Mouse (Mus musculus) forebrain, embryonic 14.5 days (tissue): ENCODE results near the gene Gm43738. TPM values are rescaled to one million over a fixed set of nuclear protein-coding genes. Genes with fewer than 3 reads are reported as not detected.

ENCODE experiments used
- ATAC-seq: fragments of 200-750 bp; cut with Nextera tagmentation; 2 replicates; pipeline ENCODE4 v1.8.0; 2017; ENCODE audit warnings: mild to moderate bottlenecking, moderate library complexity
- DNase-seq: peaks from one replicate; pipeline ENCODE4 v3.0.0-alpha.2; 2015; ENCODE audit warnings: low spot score
- H3K27ac ChIP-seq: fragments of 300-500 bp; sonication (generic); 2 replicates; pipeline ENCODE4 v1.5.1; 2014; ENCODE audit warnings: low read depth, mild to moderate bottlenecking, control low read depth, low read length, moderate library complexity
- H3K27me3 ChIP-seq: fragments of 300-500 bp; sonication (generic); replicated peaks from 2 replicates; pipeline ENCODE4 v1.6.1; 2014; ENCODE audit warnings: low read length, control low read depth, mixed read lengths; ENCODE audit not compliant: control insufficient read depth, insufficient read depth
- H3K36me3 ChIP-seq: fragments of 300-500 bp; sonication (generic); 2 replicates; pipeline ENCODE4 v1.6.1; 2014; ENCODE audit warnings: low read length, control low read depth; ENCODE audit not compliant: control insufficient read depth, insufficient read depth
- H3K4me1 ChIP-seq: fragments of 300-500 bp; sonication (generic); 2 replicates; pipeline ENCODE4 v1.6.1; 2014; ENCODE audit warnings: antibody characterized with exemption, low read length, control low read depth; ENCODE audit not compliant: control insufficient read depth, insufficient read depth
- H3K4me2 ChIP-seq: fragments of 300-500 bp; sonication (generic); 2 replicates; pipeline ENCODE4 v1.6.1; 2014; ENCODE audit warnings: mild to moderate bottlenecking, control low read depth, low read length
- H3K4me3 ChIP-seq: fragments of 300-500 bp; sonication (generic); 2 replicates; pipeline ENCODE4 v1.5.1; 2014; ENCODE audit warnings: low read depth, low read length, control low read depth
- H3K9ac ChIP-seq: fragments of 300-500 bp; sonication (generic); 2 replicates; pipeline ENCODE4 v1.6.1; 2014; ENCODE audit warnings: mild to moderate bottlenecking, low read length, control low read depth, moderate library complexity
- H3K9me3 ChIP-seq: fragments of 300-500 bp; sonication (generic); replicated peaks from 2 replicates; pipeline ENCODE4 v1.6.1; 2016; ENCODE audit warnings: low read length, control low read depth, mixed read lengths; ENCODE audit not compliant: control insufficient read depth
- WGBS: fragments of 180-500 bp; shearing (Covaris S2); extraction: QIAGEN DNeasy Blood & Tissue Kit; methylation state at CpG from one replicate; pipeline ENCODE4 v1.1.7; 2014; 5-methylcytosine and 5-hydroxymethylcytosine counted together
- polyA plus RNA-seq: library from polyadenylated mRNA; unstranded; fragments of >200 nt; fragmentation: Nextera tagmentation; extraction: Ambion mirVana; gene quantifications from 2 replicates; pipeline ENCODE4 v1.2.1, GENCODE M21; 2014

Gm43738 gene
- not detected in 2 replicates for polyA plus RNA-seq

DNA sequence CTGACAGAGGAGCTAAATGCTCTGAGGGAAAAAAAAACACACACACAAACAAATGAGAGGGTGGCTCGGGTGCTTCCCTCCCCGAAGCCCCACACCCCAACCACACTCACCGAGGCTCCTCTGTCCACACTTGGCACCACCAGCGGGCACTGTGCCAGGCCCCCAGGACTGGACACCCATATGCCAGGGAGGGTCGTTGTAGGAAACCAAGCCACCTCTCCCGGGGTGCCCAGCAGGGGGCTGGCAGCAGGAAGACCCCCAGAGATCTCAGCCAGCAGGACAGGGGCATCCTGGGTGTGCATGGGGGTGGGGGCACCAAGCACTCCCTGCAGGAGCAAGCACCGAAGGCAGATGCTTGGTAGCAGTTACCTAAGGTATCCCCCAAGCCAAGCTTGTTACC, at the start of gene Gm43738:
Gene Gm43738 (minus strand): TSS at position 289 of the 400 bp plus-strand sequence.
- 33% methylated on average over 7 of the region's 7 CpGs for WGBS
- no peak for ATAC-seq
- H3K27ac ChIP-seq, result peak within 1 kb of the TSS; percentile 36; the same call in 1 of the 2 replicates
- no peaks in the 10 kb centered on the region for H3K27me3 ChIP-seq
- peaks cover 11% of the 10 kb centered on the region for H3K4me1 ChIP-seq
- no peaks in the 10 kb centered on the region for H3K9me3 ChIP-seq
- peak within 1 kb of the TSS; percentile 79 for H3K4me3 ChIP-seq
- DNase-seq, result peak; percentile 15
- peaks cover 42% of the 10 kb centered on the region for H3K36me3 ChIP-seq
- H3K9ac ChIP-seq, result peak within 1 kb of the TSS; percentile 75
- peak within 1 kb of the TSS; percentile 95 for H3K4me2 ChIP-seq

DNA sequence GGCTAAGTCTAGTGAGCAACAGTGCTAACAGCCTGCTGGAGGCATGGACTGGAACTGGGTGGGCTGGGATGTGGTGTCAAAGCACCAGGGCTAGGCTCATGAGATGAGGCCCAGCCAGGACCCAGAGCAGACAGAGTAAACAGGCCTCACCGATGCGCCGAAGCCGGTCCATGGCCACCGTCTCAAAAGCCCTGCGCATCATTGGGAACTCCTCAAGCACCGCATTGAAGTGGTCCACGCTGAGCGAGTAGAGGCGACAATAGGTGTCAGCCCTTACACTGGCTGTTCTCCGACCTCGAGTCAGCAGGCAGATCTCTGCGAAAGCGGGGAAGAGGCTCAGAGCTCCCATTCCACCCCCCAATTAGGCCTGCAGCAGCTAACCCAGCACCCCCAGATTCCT, 47.7 kb upstream of the Gm43738 start:
- H3K9me3 ChIP-seq, result no peaks in the 10 kb centered on the region
- H3K27ac ChIP-seq, result no peak overlapping the region
- 76% methylated on average over 14 of the region's 14 CpGs for WGBS
- no peak overlapping the region for H3K9ac ChIP-seq
- H3K4me1 ChIP-seq, result no peaks in the 10 kb centered on the region
- H3K4me3 ChIP-seq, result no peak overlapping the region
- ATAC-seq, result no peak
- no peak for DNase-seq
- H3K36me3 ChIP-seq, result peaks cover 6% of the 10 kb centered on the region; the same call in 1 of the 2 replicates
- no peak overlapping the region for H3K4me2 ChIP-seq
- no peaks in the 10 kb centered on the region for H3K27me3 ChIP-seq

DNA sequence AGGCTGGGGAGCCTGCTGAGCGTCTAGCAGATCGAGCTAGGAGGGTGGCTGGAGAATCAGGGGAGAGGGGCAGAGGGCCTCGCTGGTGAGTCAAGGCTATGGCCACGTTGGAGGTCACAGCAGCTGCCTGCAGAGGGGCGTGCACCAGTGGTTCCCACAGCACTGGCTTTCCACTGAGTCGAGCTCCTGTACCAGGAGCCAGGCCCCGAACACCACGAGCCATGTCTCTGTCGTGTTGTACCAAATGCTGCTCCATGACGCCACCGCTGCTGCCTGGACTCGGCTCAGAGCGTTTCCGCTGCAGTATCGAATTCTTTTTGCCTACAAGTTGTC, 47.0 kb upstream of the Gm43738 start:
- no peak overlapping the region for H3K9ac ChIP-seq
- H3K36me3 ChIP-seq, result peaks cover 6% of the 10 kb centered on the region; the same call in 1 of the 2 replicates
- no peaks in the 10 kb centered on the region for H3K4me1 ChIP-seq
- no peaks in the 10 kb centered on the region for H3K9me3 ChIP-seq
- H3K4me3 ChIP-seq, result no peak overlapping the region
- H3K4me2 ChIP-seq, result no peak overlapping the region
- no peak for DNase-seq
- WGBS, result 17% methylated on average over 15 of the region's 15 CpGs
- ATAC-seq, result no peak
- H3K27ac ChIP-seq, result no peak overlapping the region
- H3K27me3 ChIP-seq, result no peaks in the 10 kb centered on the region

DNA sequence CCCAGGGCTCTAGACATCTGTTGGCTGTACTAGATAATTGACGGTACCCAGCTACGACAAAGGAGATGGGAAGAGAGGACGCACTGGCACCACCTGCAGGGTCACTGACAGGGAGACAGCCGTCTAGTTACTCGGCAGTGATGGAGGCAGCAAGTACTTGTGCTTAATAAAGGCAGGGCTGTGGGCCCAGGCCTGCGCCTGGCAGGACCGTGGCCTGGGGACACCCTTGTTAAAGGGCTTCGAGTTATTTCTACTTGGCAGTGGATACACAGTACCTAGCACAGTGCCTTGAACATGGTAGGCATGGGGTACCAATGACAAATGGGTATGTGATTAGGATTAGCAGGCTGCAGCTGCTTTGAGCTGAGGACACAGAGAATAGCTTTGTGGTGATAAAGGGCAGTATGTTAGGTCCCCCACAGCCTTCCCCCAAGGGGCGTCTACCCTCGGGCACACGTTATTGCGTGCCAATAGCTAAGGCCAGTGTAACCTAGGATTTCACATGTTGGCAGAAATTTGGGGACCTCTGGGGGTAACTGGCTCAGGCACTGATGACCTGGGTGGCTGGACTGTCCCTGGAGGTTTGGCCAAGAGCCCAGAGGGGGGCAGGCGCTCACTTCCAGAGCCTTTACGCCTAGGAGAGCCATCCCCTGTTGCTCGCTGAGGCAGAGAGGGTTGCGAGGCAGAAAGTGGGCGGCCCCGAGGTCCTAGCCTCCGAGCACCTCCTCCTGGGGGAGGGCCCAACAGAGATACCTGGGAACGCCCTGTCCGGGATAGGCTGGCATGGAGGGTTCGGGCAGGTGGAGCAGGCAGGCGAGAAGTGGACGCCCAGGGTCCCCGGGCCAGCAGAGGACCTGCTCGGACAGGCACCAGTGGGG, 46.4 kb upstream of the Gm43738 start:
- H3K27me3 ChIP-seq, result no peaks in the 10 kb centered on the region
- no peak overlapping the region for H3K4me3 ChIP-seq
- no peaks in the 10 kb centered on the region for H3K4me1 ChIP-seq
- no peak; the same call in 1 of the 2 replicates for ATAC-seq
- H3K36me3 ChIP-seq, result 0 out of 2 replicates have a peak, but pooled peaks cover 3% of the 10 kb centered on the region
- H3K27ac ChIP-seq, result no peak overlapping the region
- no peak for DNase-seq
- no peak overlapping the region for H3K4me2 ChIP-seq
- H3K9ac ChIP-seq, result no peak overlapping the region
- WGBS, result 25% methylated on average over 26 of the region's 26 CpGs
- H3K9me3 ChIP-seq, result no peaks in the 10 kb centered on the region

DNA sequence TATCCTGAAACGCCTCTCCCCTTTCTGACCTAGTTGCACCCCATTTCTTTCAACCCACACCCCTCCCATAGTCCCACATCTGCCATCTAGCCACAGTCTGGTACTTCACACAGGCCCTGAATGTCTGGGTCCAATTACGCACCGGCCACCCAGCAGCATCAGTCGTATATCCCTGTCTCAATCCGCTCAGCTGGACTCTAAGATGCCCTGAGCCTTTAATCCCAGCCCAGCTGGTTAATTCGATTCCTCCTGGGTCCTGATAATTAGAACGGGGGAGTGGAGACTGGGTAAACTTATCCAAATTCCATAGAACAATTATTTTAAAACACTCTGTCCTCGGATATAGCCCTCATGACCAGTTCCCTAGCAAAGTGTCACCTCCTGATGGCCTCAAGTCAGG, 44.7 kb upstream of the Gm43738 start:
- Histone ChIP-seq H3K4me3 (no peak overlapping the region), H3K36me3 (no peaks in the 10 kb centered on the region), H3K9ac (no peak overlapping the region), H3K27ac (no peak overlapping the region), H3K9me3 (no peaks in the 10 kb centered on the region), H3K4me1 (no peaks in the 10 kb centered on the region), H3K4me2 (no peak overlapping the region), H3K27me3 (no peaks in the 10 kb centered on the region)
- ATAC-seq (no peak), DNase-seq (no peak)
- 17% methylated on average over 8 of the region's 8 CpGs for WGBS

DNA sequence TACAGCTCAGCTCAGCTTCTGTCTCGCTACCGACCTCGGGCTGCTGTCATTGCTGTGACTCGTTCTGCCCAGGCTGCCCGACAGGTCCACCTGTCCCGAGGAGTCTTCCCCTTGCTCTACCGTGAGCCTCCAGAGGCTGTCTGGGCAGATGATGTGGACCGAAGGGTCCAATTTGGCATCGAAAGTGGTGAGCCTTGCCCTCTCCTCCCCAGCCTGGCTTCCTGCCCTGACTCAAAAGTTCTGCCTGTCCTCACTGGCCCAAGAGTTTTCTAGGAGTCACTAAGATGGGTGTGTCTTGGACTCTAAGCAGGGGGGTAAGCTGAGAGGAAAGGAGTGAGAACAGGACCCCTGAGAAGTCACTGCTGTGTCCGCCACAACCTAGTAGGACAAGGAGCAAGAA, 43.9 kb upstream of the Gm43738 start:
- 89% methylated on average over 10 of the region's 10 CpGs for WGBS
- Histone ChIP-seq H3K4me3 (no peak overlapping the region), H3K4me1 (no peaks in the 10 kb centered on the region), H3K9ac (no peak overlapping the region), H3K36me3 (no peaks in the 10 kb centered on the region), H3K4me2 (no peak overlapping the region), H3K9me3 (no peaks in the 10 kb centered on the region), H3K27me3 (no peaks in the 10 kb centered on the region), H3K27ac (no peak overlapping the region)
- ATAC-seq, result no peak
- no peak for DNase-seq

DNA sequence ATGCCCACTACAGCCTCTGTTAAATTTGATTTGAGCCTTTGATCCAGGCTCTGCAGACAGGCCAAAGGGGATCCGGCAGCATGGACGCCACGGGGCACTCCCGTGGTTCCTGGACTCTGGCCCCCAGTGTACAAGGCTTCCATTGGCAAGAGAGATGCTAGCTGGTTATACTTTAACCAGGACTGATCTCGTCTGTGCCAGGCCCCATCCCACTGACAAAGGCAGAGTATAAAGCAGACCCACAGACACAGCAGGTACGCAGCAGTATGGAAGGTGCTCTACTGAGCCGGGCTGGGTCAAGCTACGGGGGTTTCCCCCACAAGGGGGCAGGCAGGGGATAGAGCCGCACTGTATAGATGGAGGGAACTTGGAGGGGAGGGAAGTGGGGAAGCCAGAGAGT, 35.5 kb upstream of the Gm43738 start:
- WGBS, result 44% methylated on average over 9 of the region's 9 CpGs
- H3K4me2 ChIP-seq, result no peak overlapping the region
- H3K9me3 ChIP-seq, result no peaks in the 10 kb centered on the region
- H3K27ac ChIP-seq, result no peak overlapping the region
- ATAC-seq, result no peak
- no peaks in the 10 kb centered on the region for H3K4me1 ChIP-seq
- no peak overlapping the region for H3K4me3 ChIP-seq
- no peak for DNase-seq
- H3K36me3 ChIP-seq, result no peaks in the 10 kb centered on the region
- H3K27me3 ChIP-seq, result no peaks in the 10 kb centered on the region
- H3K9ac ChIP-seq, result no peak overlapping the region

DNA sequence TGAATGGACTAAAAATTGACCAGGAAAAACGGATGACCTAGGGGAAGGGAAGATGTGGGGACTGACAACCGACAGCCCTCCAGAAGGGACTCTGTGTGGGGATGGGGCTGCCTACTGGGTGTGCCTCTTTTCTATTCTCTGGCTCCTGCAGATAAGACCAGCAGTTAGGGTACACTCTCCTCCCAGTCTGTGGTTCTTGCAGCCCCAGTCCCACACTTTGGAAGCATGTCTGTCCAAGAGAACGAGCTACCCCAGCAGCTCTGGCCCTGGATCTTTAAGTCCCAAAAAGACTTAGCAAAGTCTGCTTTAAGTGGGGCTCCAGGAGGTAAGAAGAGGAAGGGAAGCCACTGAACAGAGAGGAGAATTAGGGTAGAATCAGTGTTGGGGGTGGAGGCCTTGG, 35.1 kb upstream of the Gm43738 start, which contains the start of gene Pklr:
Gene Pklr (plus strand): TSS at position 185 of the 400 bp plus-strand sequence.
- WGBS, result 72% methylated on average over 3 of the region's 3 CpGs
- Histone ChIP-seq H3K27ac (no peak within 1 kb of the TSS), H3K36me3 (no peaks in the 10 kb centered on the region), H3K9me3 (no peaks in the 10 kb centered on the region), H3K27me3 (no peaks in the 10 kb centered on the region), H3K4me3 (no peak within 1 kb of the TSS), H3K4me2 (no peak within 1 kb of the TSS), H3K4me1 (no peaks in the 10 kb centered on the region), H3K9ac (no peak within 1 kb of the TSS)
- ATAC-seq (no peak), DNase-seq (no peak)

DNA sequence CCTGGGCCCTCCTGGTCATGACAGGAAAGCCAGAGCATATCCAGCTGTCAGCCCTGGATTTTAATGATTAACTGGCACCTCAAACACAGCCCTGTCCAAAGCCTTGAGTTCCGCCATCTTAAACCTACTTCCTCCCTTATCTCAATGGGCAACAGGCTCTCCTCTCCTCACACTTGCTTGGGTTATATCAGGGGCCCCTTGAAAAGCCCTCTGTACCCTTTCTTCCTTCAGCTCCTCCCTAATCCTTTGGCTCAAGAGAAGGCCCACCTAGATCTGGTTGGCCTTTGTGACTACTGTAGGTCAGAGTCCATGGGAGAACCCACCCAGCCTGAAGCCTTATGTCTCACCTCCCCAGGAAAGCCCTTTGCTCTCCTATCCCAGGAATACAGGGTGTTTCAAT, 32.9 kb upstream of the Gm43738 start:
- no peak for DNase-seq
- no peaks in the 10 kb centered on the region for H3K27me3 ChIP-seq
- H3K27ac ChIP-seq, result no peak overlapping the region
- WGBS, result 95% methylated on average over 1 of the region's 1 CpGs
- H3K36me3 ChIP-seq, result no peaks in the 10 kb centered on the region
- H3K9me3 ChIP-seq, result no peaks in the 10 kb centered on the region
- no peak overlapping the region for H3K4me3 ChIP-seq
- ATAC-seq, result no peak
- H3K9ac ChIP-seq, result no peak overlapping the region
- H3K4me1 ChIP-seq, result no peaks in the 10 kb centered on the region
- H3K4me2 ChIP-seq, result no peak overlapping the region
